Mouse (Mus musculus) heart, postnatal 36 days (tissue): ENCODE measurements around the gene Oas2. TPM values are rescaled to one million over a fixed set of nuclear protein-coding genes. Genes with fewer than 3 reads are reported as not detected.

Source experiments
- DNase-seq, 2 experiments: peaks; one replicate each; pipeline ENCODE4 v3.0.0; 2021 to 2022
- intact Hi-C: fragments of 180-260 bp; cut with DNase I; formaldehyde crosslinking; loops from one replicate; pipeline ENCODE4 v1.15.1; 2025
- total RNA-seq, 2 experiments: library from RNA; stranded (reverse); gene quantifications; 2 replicates each; pipeline ENCODE4 v1.2.3; 2021

Oas2 gene
- total RNA-seq, 2 experiments from 2014 or later = 0.80 to 2.4 TPM

- DNase-seq = no peak
- intact Hi-C loops = no loop called here
These were observed 50.8 kb downstream of the Oas2 start for GRCm38 (mm10) chr5:120698801-120699391.

- DNase-seq = no peak
- intact Hi-C loops = no loop called here
These were observed 51.5 kb downstream of the Oas2 start for GRCm38 (mm10) chr5:120698181-120698580.

- no peak for DNase-seq
These were observed 52.8 kb downstream of the Oas2 start for GRCm38 (mm10) chr5:120696865-120697264.

GRCm38 (mm10) chr5:120696057-120696743 is 53.5 kb downstream of the Oas2 start:
- intact Hi-C loops = no loop called here
- DNase-seq = no peak

More at GRCm38 (mm10) chr5:120696865-120697264, 52.8 kb downstream of the Oas2 start:
- intact Hi-C loops = no loop called here

DNA sequence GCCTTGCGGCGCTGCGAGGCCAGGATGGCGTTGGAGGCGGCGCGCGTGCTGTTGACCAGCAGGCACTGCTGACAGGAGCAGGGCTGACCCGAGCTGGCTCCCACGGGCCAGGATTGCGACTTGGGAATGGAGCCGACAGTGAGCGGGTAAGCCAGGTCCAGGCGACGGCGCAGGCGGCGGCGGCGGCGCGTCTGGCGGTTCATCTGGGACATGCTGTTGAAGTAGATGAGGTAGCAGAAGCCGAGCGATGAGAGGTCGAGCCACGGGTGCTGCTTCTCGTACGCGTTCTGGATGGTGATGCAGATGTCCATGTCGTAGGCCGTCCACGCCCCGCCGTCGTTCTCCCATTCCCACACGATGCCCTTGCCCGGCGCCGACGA is 55.0 kb downstream of the Oas2 start:
- intact Hi-C loops = no loop called here
- DNase-seq = no peak

- intact Hi-C loops = no loop called here
- DNase-seq = no peak
These were observed 55.5 kb downstream of the Oas2 start for GRCm38 (mm10) chr5:120693931-120694694.

DNA sequence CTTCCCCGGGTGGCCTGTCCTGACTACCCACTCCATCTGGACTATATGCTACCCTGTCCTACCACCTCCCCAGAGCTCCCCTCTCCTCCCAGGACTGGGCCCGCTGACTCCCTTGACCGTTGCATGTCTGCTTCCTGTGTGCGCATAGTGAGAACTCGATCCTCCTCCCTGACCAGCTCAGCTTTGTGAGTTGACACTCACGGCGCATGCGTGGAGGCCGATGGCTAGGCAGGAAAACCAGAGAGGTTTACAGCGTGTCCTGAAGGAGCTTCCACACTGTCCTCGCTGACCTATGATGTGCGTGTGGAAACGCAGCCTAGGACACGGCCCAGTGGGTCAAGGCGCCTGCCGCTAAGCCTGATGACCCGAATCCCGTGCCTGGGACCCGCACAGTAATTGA is 57.6 kb downstream of the Oas2 start:
- DNase-seq = no peak
- intact Hi-C loops = no loop called here

- DNase-seq = no peak
- intact Hi-C loops = no loop called here
These were observed 59.2 kb downstream of the Oas2 start for GRCm38 (mm10) chr5:120690417-120690816.

- intact Hi-C loops = no loop called here
- DNase-seq = no peak
These were observed 61.2 kb downstream of the Oas2 start for GRCm38 (mm10) chr5:120688434-120688833.

GRCm38 (mm10) chr5:120687897-120688296 is 61.8 kb downstream of the Oas2 start:
- intact Hi-C loops = no loop called here
- no peak for DNase-seq

GRCm38 (mm10) chr5:120687484-120687851 is 62.2 kb downstream of the Oas2 start:
- no peak for DNase-seq
- intact Hi-C loops = no loop called here

DNA sequence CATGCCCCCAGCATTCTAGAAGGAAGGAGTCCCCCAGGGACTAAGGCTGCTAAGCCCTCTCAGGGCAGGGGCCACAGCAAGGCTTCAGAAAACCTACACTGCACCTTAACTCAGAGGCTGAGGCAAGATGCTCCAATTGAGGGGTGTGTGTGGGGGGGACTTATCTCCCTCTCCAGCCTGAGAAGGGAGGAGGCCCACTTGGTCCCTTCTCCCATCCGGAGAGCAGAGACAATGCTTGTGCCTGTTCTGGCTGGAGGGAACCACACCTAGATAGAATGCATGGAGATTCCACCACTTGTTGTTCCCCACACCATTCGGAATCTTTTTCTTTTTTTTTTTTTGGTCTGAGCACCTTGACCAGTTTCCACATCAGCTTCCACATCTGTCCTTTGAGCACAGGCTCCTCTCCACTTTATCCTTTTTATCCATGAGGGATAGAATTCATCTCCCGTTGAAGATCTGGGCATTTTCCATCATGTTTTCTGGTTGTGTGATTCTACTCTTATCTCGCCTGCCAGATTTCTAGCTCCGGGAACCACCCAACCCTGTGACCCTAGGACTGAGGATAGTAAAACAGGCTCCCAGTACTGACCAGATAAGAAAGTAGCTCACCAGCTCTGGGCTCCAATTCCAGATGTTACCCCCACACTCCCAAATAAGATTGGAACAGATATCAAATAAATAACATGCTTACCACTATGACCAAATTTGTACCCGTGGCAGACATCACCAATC is 62.7 kb downstream of the Oas2 start:
- intact Hi-C loops = no loop called here
- no peak for DNase-seq

- no peak for DNase-seq
- intact Hi-C loops = no loop called here
These were observed 64.0 kb downstream of the Oas2 start for GRCm38 (mm10) chr5:120685678-120686077.

DNA sequence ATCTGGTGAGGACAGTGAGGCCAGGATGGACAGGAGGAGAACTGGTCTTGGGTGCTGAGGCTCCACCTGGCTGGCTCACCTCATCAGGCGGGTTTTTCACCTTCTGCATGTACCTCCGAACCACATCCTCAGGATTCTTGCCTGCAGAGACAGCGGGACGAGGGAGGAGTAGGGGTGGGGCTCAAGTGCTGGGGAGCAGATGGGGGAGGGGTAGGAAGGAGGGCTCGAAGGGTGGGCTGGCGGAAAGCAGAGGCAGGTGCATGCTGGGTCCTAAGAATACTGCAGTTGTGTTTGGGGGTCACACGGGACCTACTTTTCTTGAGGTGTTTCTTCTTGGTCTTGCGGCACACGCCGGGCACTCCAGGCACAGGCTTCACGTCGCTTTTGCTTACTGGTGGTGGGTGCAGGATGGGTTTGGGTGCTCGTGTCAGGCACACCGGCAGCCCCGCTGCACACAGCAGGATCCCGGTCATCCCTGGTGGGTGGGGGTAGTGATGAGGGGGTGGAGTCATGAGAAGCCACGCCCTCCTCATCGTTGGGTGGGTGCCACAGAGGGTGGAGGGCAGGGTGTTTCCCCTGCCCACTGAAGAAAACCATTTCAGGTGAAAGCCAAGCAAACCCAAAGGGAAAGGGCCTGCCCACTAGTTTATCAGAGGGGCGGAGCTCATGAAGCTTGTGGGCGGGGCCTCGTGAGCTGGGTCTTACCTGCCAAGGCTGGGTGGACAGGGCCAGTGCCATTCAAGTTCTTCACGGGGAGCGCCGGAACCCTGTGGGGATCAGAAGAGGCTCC is 66.5 kb downstream of the Oas2 start:
- no peak for DNase-seq
- intact Hi-C loops = no loop called here

DNA sequence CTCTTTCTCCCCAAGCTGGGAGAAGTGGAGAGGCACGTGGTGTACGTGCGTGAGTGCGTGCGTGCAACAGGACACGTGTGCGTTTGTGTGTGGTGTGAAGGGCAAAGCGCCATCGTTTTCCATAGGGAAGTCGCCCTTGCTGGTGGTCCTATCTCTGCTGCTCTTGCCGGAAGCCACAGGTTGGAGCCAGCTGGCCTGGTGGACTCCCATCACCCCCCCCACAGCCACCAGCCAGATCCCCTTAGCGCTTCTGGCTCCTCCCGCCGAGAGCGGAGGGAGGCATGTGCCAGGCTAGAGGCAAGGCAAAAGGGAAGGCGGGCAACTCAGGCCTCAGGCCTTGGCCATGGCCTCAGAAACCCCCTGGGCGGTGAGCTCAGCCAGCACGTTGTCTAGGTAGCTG is 68.7 kb downstream of the Oas2 start:
- intact Hi-C loops = loop anchor here (1.0 kb wide), 1 partner anchor 65 kb away; no protein-coding TSS in a partner anchor
- DNase-seq = no peak

Other genes starting within 250 kb of the Oas2 start
- gene Plbd2, start 246.2 kb downstream of the Oas2 start, total RNA-seq = 10 to 100 TPM; 37.3 to 49.8 TPM
- gene Slc8b1, start 238.7 kb downstream of the Oas2 start, total RNA-seq = 10 to 100 TPM; 12.5 to 13.9 TPM
- gene Tpcn1, start 161.2 kb downstream of the Oas2 start, total RNA-seq = 10 to 100 TPM; 32.5 to 36.0 TPM
- gene Iqcd, start 160.8 kb downstream of the Oas2 start, total RNA-seq = not detected
- gene Rita1, start 137.3 kb downstream of the Oas2 start, total RNA-seq = 10 to 100 TPM; 15.0 to 17.1 TPM
- gene Ddx54, start 137.1 kb downstream of the Oas2 start, total RNA-seq = 10 to 100 TPM; 22.2 to 24.3 TPM
- gene Cfap73, start 115.6 kb downstream of the Oas2 start, total RNA-seq = not detected
- gene Rasal1, start 101.0 kb downstream of the Oas2 start, total RNA-seq = not detected
- 1 to 10 TPM; 1.8 to 1.9 TPM for gene Dtx1, start 37.9 kb downstream of the Oas2 start, total RNA-seq
- under 1 TPM in 1 of 2 experiments, not detected in 1; 0.51 TPM for gene Oas3, start 27.8 kb upstream of the Oas2 start, total RNA-seq
- not detected for gene Oas1e, start 45.7 kb upstream of the Oas2 start, total RNA-seq
- under 1 TPM; 0.62 to 0.89 TPM for gene Oas1c, start 62.7 kb upstream of the Oas2 start, total RNA-seq
- gene Oas1f, start 97.5 kb upstream of the Oas2 start, total RNA-seq = not detected
- gene Oas1h, start 111.6 kb upstream of the Oas2 start, total RNA-seq = not detected
- gene Oas1g, start 137.8 kb upstream of the Oas2 start, total RNA-seq = under 1 TPM in 1 of 2 experiments, not detected in 1; 0.73 TPM
- 1 to 10 TPM in 1 of 2 experiments, under 1 TPM in 1; 0.75 to 2.1 TPM for gene Oas1a, start 157.7 kb upstream of the Oas2 start, total RNA-seq
- not detected for gene Oas1d, start 164.7 kb upstream of the Oas2 start, total RNA-seq